Mouse (Mus musculus): Measurements from ENCODE around the gene Fam222a. TPM values are rescaled to one million over a fixed set of nuclear protein-coding genes. Genes with fewer than 3 reads are reported as not detected.

Fam222a gene
- total and polyA plus RNA-seq, 2 experiments from 2014 or later: 1.3 to 5.0 TPM

DNA sequence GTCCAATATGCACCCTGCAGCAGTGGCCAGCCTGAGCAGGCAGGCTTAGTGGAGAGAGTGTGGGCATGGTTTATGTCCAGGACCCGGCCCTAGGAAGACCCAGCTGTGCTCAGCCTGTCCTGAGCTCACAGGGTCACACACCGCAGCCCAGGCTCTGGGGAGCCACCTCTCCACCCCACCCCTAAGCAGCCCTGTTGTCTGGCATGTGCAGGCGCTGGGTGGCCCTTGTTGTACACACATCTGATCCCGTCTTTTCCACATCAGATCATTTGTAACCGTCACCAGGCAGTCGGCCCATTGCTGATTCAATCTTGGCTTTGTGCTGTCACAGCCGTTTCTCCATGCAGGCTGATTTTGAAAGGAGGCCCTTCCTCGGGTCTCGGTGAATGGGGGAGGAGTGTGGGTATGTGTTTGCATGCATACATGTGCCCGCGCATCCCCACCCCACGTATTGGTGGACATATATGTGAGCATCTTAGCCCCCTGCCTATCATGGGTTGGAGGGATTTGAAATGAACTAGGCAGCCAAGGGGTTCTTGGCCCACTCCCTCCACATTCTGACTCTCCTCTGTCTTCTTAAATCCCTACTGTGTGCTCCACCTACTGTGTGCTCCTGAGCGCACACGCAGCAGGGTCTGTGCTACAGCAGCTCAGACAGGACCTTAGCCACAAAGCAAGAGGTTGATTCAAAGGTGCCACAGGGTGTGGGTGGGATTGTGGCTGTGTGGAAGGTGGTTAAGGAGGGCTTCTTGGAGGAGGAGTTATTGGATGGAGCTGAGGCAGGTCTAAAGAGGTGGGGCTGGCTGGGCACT is 16.7 kb downstream of the Fam222a start:
- H3K27ac ChIP-seq (ENCODE audit: low read depth): no peak overlapping the region
- WGBS: 74% methylated on average over 14 of the region's 14 CpGs
- H3K4me1 ChIP-seq (ENCODE audit: control insufficient read depth, insufficient read depth): no peaks in the 10 kb centered on the region

GRCm38 (mm10) chr5:114585682-114586081 is 17.9 kb downstream of the Fam222a start:
- Histone ChIP-seq H3K4me2 (ENCODE audit: low read depth, low read length) (no peak overlapping the region), H3K27ac (ENCODE audit: low read depth) (no peak overlapping the region)
- WGBS: 20% methylated on average over 5 of the region's 5 CpGs

More for the DNA sequence above, 16.7 kb downstream of the Fam222a start:
- Histone ChIP-seq H3K9me3 (replicated peaks; ENCODE audit: control insufficient read depth, low read length) (no peaks in the 10 kb centered on the region), H3K4me3 (ENCODE audit: low read depth, low read length) (no peak overlapping the region), H3K27me3 (ENCODE audit: control insufficient read depth, insufficient read depth, low read length) (0 out of 2 replicates have a peak, but pooled peaks cover 5% of the 10 kb centered on the region), H3K4me2 (ENCODE audit: low read depth, low read length) (no peak overlapping the region), H3K36me3 (replicated peaks; ENCODE audit: control insufficient read depth, insufficient read depth, low read length) (no peaks in the 10 kb centered on the region), H3K9ac (replicated peaks; ENCODE audit: low read depth, low read length) (no peak overlapping the region)
- TF ChIP-seq CTCF (IDR thresholded peaks at IDR 0.05; ENCODE audit: low read depth): no peak
- TF ChIP-seq EP300 (IDR thresholded peaks at IDR 0.05; ENCODE audit: low read depth): no peak
- no peak for ATAC-seq (ENCODE audit: insufficient read depth, low read depth)
- DNase-seq (ENCODE audit: low spot score): no peak

DNA sequence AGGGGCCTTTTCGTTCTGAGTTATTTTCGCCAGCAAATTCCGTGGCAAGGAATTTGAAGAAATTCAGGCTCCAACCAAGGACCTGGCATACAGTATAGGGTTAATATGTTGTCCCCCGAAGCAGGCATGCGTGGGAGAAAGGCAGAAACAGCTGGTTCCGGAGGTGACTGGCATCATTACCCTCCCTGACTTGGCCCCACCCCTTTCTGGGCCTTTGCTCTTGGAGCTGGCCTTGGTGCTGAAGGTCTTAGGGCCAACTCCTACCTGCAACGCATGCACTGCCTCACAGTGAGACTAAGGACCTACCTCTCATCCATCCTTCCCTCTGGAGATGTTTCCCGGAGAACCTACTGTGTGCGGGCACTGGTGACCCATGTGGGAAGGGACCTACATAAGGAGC is 20.1 kb downstream of the Fam222a start:
- H3K9me3 ChIP-seq (replicated peaks; ENCODE audit: control insufficient read depth, low read length): no peaks in the 10 kb centered on the region
- WGBS: 34% methylated on average over 9 of the region's 9 CpGs
- peak; percentile 62 for DNase-seq (ENCODE audit: low spot score)
- ATAC-seq (ENCODE audit: insufficient read depth, low read depth): peak; percentile 41; the same call in 1 of the 2 replicates
- TF ChIP-seq EP300 (IDR thresholded peaks at IDR 0.05; ENCODE audit: low read depth) (no peak), CTCF (IDR thresholded peaks at IDR 0.05; ENCODE audit: low read depth) (no peak)
- H3K27ac ChIP-seq (ENCODE audit: low read depth): no peak overlapping the region
- peaks cover 11% of the 10 kb centered on the region; the same call in 1 of the 2 replicates for H3K4me1 ChIP-seq (ENCODE audit: control insufficient read depth, insufficient read depth)
- H3K9ac ChIP-seq (replicated peaks; ENCODE audit: low read depth, low read length): no peak overlapping the region
- peaks cover 14% of the 10 kb centered on the region; the same call in 1 of the 2 replicates for H3K27me3 ChIP-seq (ENCODE audit: control insufficient read depth, insufficient read depth, low read length)
- no peak overlapping the region for H3K4me3 ChIP-seq (ENCODE audit: low read depth, low read length)
- no peak overlapping the region for H3K4me2 ChIP-seq (ENCODE audit: low read depth, low read length)
- H3K36me3 ChIP-seq (replicated peaks; ENCODE audit: control insufficient read depth, insufficient read depth, low read length): no peaks in the 10 kb centered on the region

More at GRCm38 (mm10) chr5:114585682-114586081, 17.9 kb downstream of the Fam222a start:
- DNase-seq (ENCODE audit: low spot score): no peak
- no peak overlapping the region for H3K9ac ChIP-seq (replicated peaks; ENCODE audit: low read depth, low read length)
- no peak for ATAC-seq (ENCODE audit: insufficient read depth, low read depth)
- H3K27me3 ChIP-seq (ENCODE audit: control insufficient read depth, insufficient read depth, low read length): 0 out of 2 replicates have a peak, but pooled peaks cover 5% of the 10 kb centered on the region
- TF ChIP-seq CTCF (IDR thresholded peaks at IDR 0.05; ENCODE audit: low read depth): no peak
- TF ChIP-seq EP300 (IDR thresholded peaks at IDR 0.05; ENCODE audit: low read depth): no peak
- H3K4me1 ChIP-seq (ENCODE audit: control insufficient read depth, insufficient read depth): peaks cover 1% of the 10 kb centered on the region; the same call in 1 of the 2 replicates
- H3K36me3 ChIP-seq (replicated peaks; ENCODE audit: control insufficient read depth, insufficient read depth, low read length): no peaks in the 10 kb centered on the region
- H3K9me3 ChIP-seq (replicated peaks; ENCODE audit: control insufficient read depth, low read length): no peaks in the 10 kb centered on the region
- no peak overlapping the region for H3K4me3 ChIP-seq (ENCODE audit: low read depth, low read length)

DNA sequence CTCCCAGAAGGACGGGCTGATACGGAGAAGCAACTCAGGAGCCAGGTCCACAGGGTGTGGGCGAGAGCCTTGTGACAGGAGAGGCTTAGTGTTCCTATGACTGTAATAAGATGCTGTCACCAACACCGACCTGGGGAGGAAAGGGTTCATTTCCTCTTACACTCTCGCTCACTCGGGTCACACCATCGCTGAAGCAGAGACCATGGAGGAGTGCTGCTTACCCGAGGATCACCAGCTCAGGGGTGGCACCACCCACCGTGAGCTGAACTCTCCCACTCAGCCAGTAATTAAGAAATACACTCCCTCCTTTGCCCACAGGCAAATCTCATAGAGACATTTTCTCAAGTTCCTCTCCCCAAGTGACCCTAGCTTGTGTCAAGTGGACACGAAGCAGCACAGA is 20.6 kb downstream of the Fam222a start:
- ATAC-seq (ENCODE audit: insufficient read depth, low read depth): no peak
- H3K27me3 ChIP-seq (ENCODE audit: control insufficient read depth, insufficient read depth, low read length): peaks cover 14% of the 10 kb centered on the region; the same call in 1 of the 2 replicates

GRCm38 (mm10) chr5:114589026-114589425 is 21.2 kb downstream of the Fam222a start:
- Histone ChIP-seq H3K27me3 (ENCODE audit: control insufficient read depth, insufficient read depth, low read length) (peaks cover 14% of the 10 kb centered on the region; the same call in 1 of the 2 replicates), H3K4me2 (ENCODE audit: low read depth, low read length) (no peak overlapping the region)
- 66% methylated on average over 6 of the region's 6 CpGs for WGBS

More for the DNA sequence above, 20.6 kb downstream of the Fam222a start:
- DNase-seq (ENCODE audit: low spot score): no peak
- Histone ChIP-seq H3K27ac (ENCODE audit: low read depth) (no peak overlapping the region), H3K4me1 (ENCODE audit: control insufficient read depth, insufficient read depth) (peaks cover 16% of the 10 kb centered on the region; the same call in 1 of the 2 replicates), H3K36me3 (replicated peaks; ENCODE audit: control insufficient read depth, insufficient read depth, low read length) (no peaks in the 10 kb centered on the region), H3K4me3 (ENCODE audit: low read depth, low read length) (no peak overlapping the region), H3K9me3 (replicated peaks; ENCODE audit: control insufficient read depth, low read length) (no peaks in the 10 kb centered on the region), H3K9ac (replicated peaks; ENCODE audit: low read depth, low read length) (no peak overlapping the region), H3K4me2 (ENCODE audit: low read depth, low read length) (no peak overlapping the region)
- WGBS: 48% methylated on average over 10 of the region's 10 CpGs
- TF ChIP-seq EP300 (IDR thresholded peaks at IDR 0.05; ENCODE audit: low read depth) (no peak), CTCF (IDR thresholded peaks at IDR 0.05; ENCODE audit: low read depth) (no peak)

More at GRCm38 (mm10) chr5:114589026-114589425, 21.2 kb downstream of the Fam222a start:
- peaks cover 22% of the 10 kb centered on the region for H3K4me1 ChIP-seq (ENCODE audit: control insufficient read depth, insufficient read depth)
- DNase-seq (ENCODE audit: low spot score) (no peak), ATAC-seq (ENCODE audit: insufficient read depth, low read depth) (no peak)
- H3K36me3 ChIP-seq (replicated peaks; ENCODE audit: control insufficient read depth, insufficient read depth, low read length): no peaks in the 10 kb centered on the region
- no peak overlapping the region for H3K4me3 ChIP-seq (ENCODE audit: low read depth, low read length)
- H3K9me3 ChIP-seq (replicated peaks; ENCODE audit: control insufficient read depth, low read length): no peaks in the 10 kb centered on the region
- H3K27ac ChIP-seq (ENCODE audit: low read depth): no peak overlapping the region
- no peak overlapping the region for H3K9ac ChIP-seq (replicated peaks; ENCODE audit: low read depth, low read length)
- TF ChIP-seq CTCF (IDR thresholded peaks at IDR 0.05; ENCODE audit: low read depth): no peak
- no peak for TF ChIP-seq EP300 (IDR thresholded peaks at IDR 0.05; ENCODE audit: low read depth)

All from heart, postnatal 0 days (tissue).